ENCODE assay signal across 8 mouse cellular contexts in genomic region chr10:5805243-5805730, GRCm38 (mm10). TPM values are rescaled to one million over a fixed set of nuclear protein-coding genes. Genes with fewer than 3 reads are reported as not detected.
DNase-seq lines count a peak whose midpoint lies in the region; ATAC-seq lines count a peak whose summit lies in the region.

Gene Fbxo5, minus strand, starts transcription at chr10:5805600.

- DNase-seq in 3T3-L1 (ENCODE audit: low read depth, low spot score): peak; percentile 98
- peak; percentile 97 for DNase-seq in adrenal gland, postnatal 25 days
- DNase-seq in embryonic facial prominence, embryonic 11.5 days (ENCODE audit: low spot score): peak; percentile 99
- DNase-seq in kidney, adult 18-20 months: peak; percentile 99
- DNase-seq in spleen, postnatal 10 days (ENCODE audit: low spot score in 2 of 2): peak; percentile 93 to 98

- peak within 1 kb of the TSS; percentile 79 for H3K27ac ChIP-seq in embryonic facial prominence, embryonic 11.5 days (replicated peaks; ENCODE audit: low read depth, low read length)
- peak within 1 kb of the TSS; percentile 86 for H3K27ac ChIP-seq in limb, embryonic 13.5 days
- H3K27ac ChIP-seq in midbrain, embryonic 15.5 days: peak within 1 kb of the TSS; percentile 87

- no peaks in the 10 kb centered on the region for H3K9me3 ChIP-seq in embryonic facial prominence, embryonic 11.5 days (replicated peaks; ENCODE audit: control insufficient read depth, low read length)
- H3K9me3 ChIP-seq in limb, embryonic 13.5 days: no peaks in the 10 kb centered on the region
- H3K9me3 ChIP-seq in midbrain, embryonic 15.5 days: no peaks in the 10 kb centered on the region

- peaks cover 1% of the 10 kb centered on the region for H3K36me3 ChIP-seq in embryonic facial prominence, embryonic 11.5 days (replicated peaks; ENCODE audit: control insufficient read depth, insufficient read depth, low read depth, low read length)
- peaks cover 24% of the 10 kb centered on the region for H3K36me3 ChIP-seq in limb, embryonic 13.5 days
- H3K36me3 ChIP-seq in midbrain, embryonic 15.5 days (replicated peaks): no peaks in the 10 kb centered on the region

- H3K27me3 ChIP-seq in embryonic facial prominence, embryonic 11.5 days (ENCODE audit: control insufficient read depth, insufficient read depth, low read length): no peaks in the 10 kb centered on the region
- H3K27me3 ChIP-seq in limb, embryonic 13.5 days: no peaks in the 10 kb centered on the region
- no peaks in the 10 kb centered on the region for H3K27me3 ChIP-seq in midbrain, embryonic 15.5 days (replicated peaks)

- H3K4me1 ChIP-seq in embryonic facial prominence, embryonic 11.5 days (ENCODE audit: control insufficient read depth, insufficient read depth, low read length): no peaks in the 10 kb centered on the region
- peaks cover 30% of the 10 kb centered on the region for H3K4me1 ChIP-seq in limb, embryonic 13.5 days
- peaks cover 29% of the 10 kb centered on the region for H3K4me1 ChIP-seq in midbrain, embryonic 15.5 days

- under 1% methylated on average over 42 of the region's 42 CpGs for WGBS in embryonic facial prominence, embryonic 11.5 days
- WGBS in limb, embryonic 13.5 days: under 1% methylated on average over 39 of the region's 42 CpGs
- under 1% methylated on average over 42 of the region's 42 CpGs for WGBS in midbrain, embryonic 15.5 days

- peak within 1 kb of the TSS; percentile 82 for H3K9ac ChIP-seq in embryonic facial prominence, embryonic 11.5 days (replicated peaks; ENCODE audit: low read length)
- peak within 1 kb of the TSS; percentile 78 for H3K9ac ChIP-seq in limb, embryonic 13.5 days
- H3K9ac ChIP-seq in midbrain, embryonic 15.5 days: peak within 1 kb of the TSS; percentile 36

- peak; percentile 95 for ATAC-seq in embryonic facial prominence, embryonic 11.5 days (replicated peaks; ENCODE audit: insufficient number of reproducible peaks, low FRiP score, low TSS enrichment, low read depth)
- ATAC-seq in granulocyte monocyte progenitor cell, adult 5-6 weeks (replicated peaks; ENCODE audit: poor library complexity, severe bottlenecking): peak; percentile 81
- peak; percentile 93 for ATAC-seq in limb, embryonic 13.5 days (ENCODE audit: low FRiP score, low read depth)
- ATAC-seq in midbrain, embryonic 15.5 days (replicated peaks): peak; percentile 98

- H3K4me3 ChIP-seq in embryonic facial prominence, embryonic 11.5 days (ENCODE audit: low read depth, low read length): peak within 1 kb of the TSS; percentile 75
- peak within 1 kb of the TSS; percentile 83 for H3K4me3 ChIP-seq in limb, embryonic 13.5 days
- H3K4me3 ChIP-seq in midbrain, embryonic 15.5 days: peak within 1 kb of the TSS; percentile 66

- peak within 1 kb of the TSS; percentile 48 for H3K4me2 ChIP-seq in embryonic facial prominence, embryonic 11.5 days (ENCODE audit: low read depth, low read length)
- peak within 1 kb of the TSS; percentile 98 for H3K4me2 ChIP-seq in limb, embryonic 13.5 days (replicated peaks)
- H3K4me2 ChIP-seq in midbrain, embryonic 15.5 days: peak within 1 kb of the TSS; percentile 98

RNA-seq across cellular contexts. Expression of gene Fbxo5, which starts in this region (rescaled TPM):
- 5.4 and 5.7 TPM in 2 replicates for total RNA-seq in adrenal gland, postnatal 25 days (2021)
- 94.5 and 110 TPM in 2 replicates for polyA plus RNA-seq in embryonic facial prominence, embryonic 11.5 days (2014; fragmentation: Nextera tagmentation; extraction: Ambion mirVana)
- 29.8 and 59.8 TPM in 2 replicates for total RNA-seq in granulocyte monocyte progenitor cell, adult 5-6 weeks (2014; fragmentation: Nextera tagmentation)
- 49.0 and 57.4 TPM in 2 replicates for total RNA-seq in granulocyte monocyte progenitor cell, adult 5-6 weeks (2017)
- 67.4 and 73.7 TPM in 2 replicates for polyA plus RNA-seq in limb, embryonic 13.5 days (2015; fragmentation: Nextera tagmentation; extraction: Ambion mirVana)
- 11.5 and 12.0 TPM in 2 replicates for polyA plus RNA-seq in midbrain, embryonic 15.5 days (2015; fragmentation: Nextera tagmentation; extraction: Ambion mirVana)

Comparison
In these comparisons a context has a peak if more than half of its experiments do, and no peak if none do; other contexts are left out.
1. Peak in every context shown above with its lines: DNase-seq, ATAC-seq, H3K4me3 ChIP-seq and H3K27ac ChIP-seq.
2. H3K4me2 ChIP-seq: peak in every context shown above with its lines; median percentile 98 in limb, embryonic 13.5 days; 98 in midbrain, embryonic 15.5 days; 48 in embryonic facial prominence, embryonic 11.5 days.